Mouse (Mus musculus) cortical plate, adult 2 months (tissue): Measurements from ENCODE around the gene Slc29a2. TPM values are rescaled to one million over a fixed set of nuclear protein-coding genes. Genes with fewer than 3 reads are reported as not detected.
A peak's percentile ranks its signal among the peaks of the same experiment; 100 is the strongest.

Experiments used
- H3K27ac ChIP-seq: fragments of 200-500 bp; 2 replicates; pipeline ENCODE4 v1.5.1; 2012; ENCODE audit warnings: low read length, control low read depth, inconsistent platforms; ENCODE audit not compliant: insufficient read depth
- H3K4me1 ChIP-seq: fragments of 200-500 bp; 2 replicates; pipeline ENCODE4 v1.6.1; 2011; ENCODE audit warnings: low read length; ENCODE audit not compliant: control insufficient read depth, insufficient read depth
- H3K4me3 ChIP-seq: fragments of 200-500 bp; 2 replicates; pipeline ENCODE4 v1.5.1; 2011; ENCODE audit warnings: mild to moderate bottlenecking, low read length, control low read depth; ENCODE audit not compliant: insufficient read depth
- CTCF ChIP-seq: fragments of 200-500 bp; IDR thresholded peaks from 2 replicates; pipeline ENCODE4 v1.5.1; 2011; ENCODE audit warnings: mild to moderate bottlenecking, control low read depth, low read length; ENCODE audit not compliant: insufficient read depth; ENCODE audit errors: extremely low read depth
- POLR2A ChIP-seq: fragments of 200-500 bp; IDR thresholded peaks from 2 replicates; pipeline ENCODE4 v1.6.1; 2011; ENCODE audit warnings: mild to moderate bottlenecking, low read length, control low read depth; ENCODE audit not compliant: insufficient read depth; ENCODE audit errors: extremely low read depth
- polyA plus RNA-seq: library from polyadenylated mRNA; depleted of rRNA; stranded (reverse); fragments of >200 nt; gene quantifications from 2 replicates; pipeline ENCODE4 v1.2.3, GENCODE M21; 2012

Gene Slc29a2
- polyA plus RNA-seq, 1 experiment = 19.8 TPM

DNA sequence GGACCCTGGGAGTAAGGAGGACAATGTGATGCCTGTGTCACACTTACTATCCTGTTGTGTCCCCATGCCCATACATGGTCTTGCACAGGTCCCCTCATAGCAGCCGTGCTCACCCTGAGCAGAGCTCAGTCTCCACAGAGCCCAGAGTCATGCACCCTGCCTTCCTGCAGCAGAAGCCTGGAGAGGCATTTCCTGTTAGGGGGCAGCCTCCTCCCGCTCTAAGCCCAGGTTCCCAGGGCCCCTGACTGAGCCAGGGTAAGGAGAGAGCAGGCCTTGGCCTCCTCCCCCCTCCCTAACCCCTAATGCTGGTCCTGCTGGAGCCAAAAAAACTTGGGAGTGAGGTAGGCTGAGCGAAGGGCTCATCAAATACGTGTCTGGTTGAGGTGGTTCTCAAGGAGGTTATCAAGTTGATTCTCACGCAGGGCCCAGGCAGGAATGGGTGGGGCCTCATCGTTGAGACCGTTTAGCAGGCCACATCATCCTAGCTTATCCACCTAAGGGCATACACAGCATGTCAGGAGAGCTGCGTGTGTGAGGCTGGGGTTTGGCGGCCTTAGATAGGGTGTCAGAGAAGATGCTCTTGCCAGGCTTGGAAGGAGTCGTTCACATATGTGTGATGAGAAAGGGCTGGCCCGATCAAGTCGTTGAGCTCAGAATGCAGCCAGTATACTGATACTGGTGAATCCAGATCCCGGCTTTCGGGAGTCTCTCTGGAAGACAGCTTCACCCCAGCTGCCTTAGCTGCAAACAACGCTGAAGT is 43.6 kb downstream of the Slc29a2 start:
- TF ChIP-seq POLR2A (no peak), CTCF (no peak)
- no peaks in the 10 kb centered on the region for H3K4me1 ChIP-seq
- no peak overlapping the region for H3K4me3 ChIP-seq
- no peak overlapping the region for H3K27ac ChIP-seq

DNA sequence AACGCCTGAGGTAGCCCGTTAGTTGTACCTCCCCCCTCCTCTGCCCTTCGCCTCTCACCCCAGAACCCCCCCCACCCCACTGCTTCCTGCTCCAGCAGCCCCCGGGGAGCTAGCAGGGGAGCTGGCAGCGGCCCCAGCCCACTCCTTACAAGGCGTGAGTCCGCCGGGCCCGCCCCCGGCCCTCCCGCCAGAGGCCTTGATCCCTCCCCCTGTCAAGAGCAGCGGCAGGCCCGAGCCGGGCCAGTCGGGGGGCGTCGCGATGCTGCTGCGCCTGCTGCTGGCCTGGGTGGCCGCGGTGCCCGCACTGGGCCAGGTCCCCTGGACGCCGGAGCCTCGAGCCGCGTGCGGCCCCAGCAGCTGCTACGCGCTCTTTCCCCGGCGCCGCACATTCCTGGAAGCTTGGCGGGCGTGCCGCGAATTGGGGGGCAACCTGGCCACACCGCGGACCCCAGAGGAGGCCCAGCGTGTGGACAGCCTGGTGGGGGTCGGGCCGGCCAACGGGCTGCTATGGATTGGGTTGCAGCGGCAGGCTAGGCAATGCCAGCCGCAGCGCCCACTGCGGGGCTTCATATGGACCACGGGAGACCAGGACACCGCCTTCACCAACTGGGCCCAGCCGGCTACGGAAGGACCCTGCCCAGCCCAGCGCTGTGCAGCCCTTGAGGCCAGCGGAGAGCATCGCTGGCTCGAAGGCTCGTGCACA is 44.4 kb downstream of the Slc29a2 start, which contains the start of gene Cd248:
Gene Cd248, plus strand, starts transcription at position 212 of the 703 bp plus-strand sequence.
- TF ChIP-seq POLR2A = no peak
- no peak for TF ChIP-seq CTCF
- Histone ChIP-seq H3K4me3 (peak within 1 kb of the TSS; percentile 24), H3K27ac (no peak within 1 kb of the TSS), H3K4me1 (no peaks in the 10 kb centered on the region)

DNA sequence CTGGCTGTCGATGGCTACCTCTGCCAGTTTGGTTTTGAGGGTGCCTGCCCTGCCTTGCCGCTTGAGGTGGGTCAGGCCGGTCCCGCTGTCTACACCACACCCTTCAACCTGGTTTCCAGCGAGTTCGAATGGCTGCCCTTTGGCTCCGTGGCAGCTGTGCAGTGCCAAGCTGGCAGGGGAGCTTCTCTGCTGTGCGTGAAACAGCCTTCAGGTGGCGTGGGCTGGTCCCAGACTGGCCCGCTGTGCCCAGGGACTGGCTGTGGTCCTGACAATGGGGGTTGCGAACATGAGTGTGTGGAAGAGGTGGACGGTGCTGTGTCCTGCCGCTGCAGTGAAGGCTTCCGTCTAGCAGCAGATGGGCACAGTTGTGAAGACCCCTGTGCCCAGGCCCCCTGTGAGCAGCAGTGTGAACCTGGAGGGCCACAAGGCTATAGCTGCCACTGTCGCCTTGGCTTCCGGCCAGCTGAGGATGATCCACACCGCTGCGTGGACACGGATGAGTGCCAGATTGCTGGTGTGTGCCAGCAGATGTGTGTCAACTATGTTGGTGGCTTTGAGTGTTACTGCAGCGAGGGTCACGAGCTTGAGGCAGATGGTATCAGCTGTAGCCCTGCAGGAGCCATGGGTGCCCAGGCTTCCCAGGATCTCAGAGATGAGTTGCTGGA is 45.0 kb downstream of the Slc29a2 start:
- no peak overlapping the region for H3K27ac ChIP-seq

DNA sequence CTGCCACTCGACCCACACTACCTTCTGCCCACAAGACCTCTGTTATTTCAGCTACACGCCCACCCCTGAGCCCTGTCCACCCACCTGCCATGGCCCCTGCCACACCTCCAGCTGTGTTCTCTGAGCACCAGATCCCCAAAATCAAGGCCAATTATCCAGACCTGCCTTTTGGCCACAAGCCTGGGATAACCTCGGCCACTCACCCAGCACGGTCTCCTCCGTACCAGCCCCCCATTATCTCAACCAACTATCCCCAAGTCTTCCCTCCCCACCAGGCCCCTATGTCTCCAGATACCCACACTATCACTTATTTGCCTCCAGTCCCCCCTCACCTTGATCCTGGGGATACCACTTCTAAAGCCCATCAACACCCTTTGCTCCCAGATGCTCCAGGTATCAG is 45.8 kb downstream of the Slc29a2 start:
- Histone ChIP-seq H3K4me1 (no peaks in the 10 kb centered on the region), H3K27ac (no peak overlapping the region), H3K4me3 (no peak overlapping the region)
- no peak for TF ChIP-seq POLR2A
- TF ChIP-seq CTCF = no peak

More for the DNA sequence above, 45.0 kb downstream of the Slc29a2 start:
- Histone ChIP-seq H3K4me1 (no peaks in the 10 kb centered on the region), H3K4me3 (peak overlapping the region; percentile 24)
- TF ChIP-seq POLR2A = no peak
- no peak for TF ChIP-seq CTCF

DNA sequence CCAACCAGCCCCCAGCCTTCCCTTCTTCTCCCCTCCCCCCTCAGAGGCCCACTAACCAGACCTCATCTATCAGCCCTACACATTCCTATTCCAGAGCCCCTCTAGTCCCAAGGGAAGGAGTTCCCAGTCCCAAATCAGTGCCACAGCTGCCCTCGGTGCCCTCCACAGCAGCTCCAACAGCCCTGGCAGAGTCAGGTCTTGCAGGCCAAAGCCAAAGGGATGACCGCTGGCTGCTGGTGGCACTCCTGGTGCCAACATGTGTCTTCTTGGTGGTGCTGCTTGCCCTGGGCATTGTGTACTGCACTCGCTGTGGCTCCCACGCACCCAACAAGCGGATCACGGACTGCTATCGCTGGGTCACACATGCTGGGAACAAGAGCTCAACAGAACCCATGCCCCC is 46.3 kb downstream of the Slc29a2 start:
- TF ChIP-seq POLR2A = no peak
- no peak for TF ChIP-seq CTCF
- no peak overlapping the region for H3K27ac ChIP-seq
- H3K4me1 ChIP-seq = no peaks in the 10 kb centered on the region
- H3K4me3 ChIP-seq = no peak overlapping the region

DNA sequence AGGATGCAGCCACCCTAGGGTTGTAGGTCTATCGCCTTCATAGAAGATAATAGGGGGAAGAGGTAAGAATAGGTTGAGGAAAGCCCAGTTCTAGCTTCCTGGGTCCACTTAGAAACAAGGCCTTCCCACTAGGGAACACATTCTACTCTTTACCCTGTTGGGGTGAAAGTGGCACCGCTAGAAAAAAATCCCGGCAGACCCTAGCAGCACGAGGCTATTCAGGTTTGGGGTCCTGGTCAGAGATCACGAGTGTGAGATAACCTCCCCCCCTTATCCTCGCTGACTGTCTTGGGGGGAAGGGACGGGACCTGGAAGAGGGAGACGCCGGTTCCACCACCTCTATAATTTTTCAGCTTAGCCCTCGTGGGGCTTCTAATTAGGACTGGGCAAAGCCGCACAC is 47.4 kb downstream of the Slc29a2 start:
- Histone ChIP-seq H3K4me1 (no peaks in the 10 kb centered on the region), H3K4me3 (no peak overlapping the region; the same call in 1 of the 2 replicates), H3K27ac (no peak overlapping the region)
- TF ChIP-seq CTCF (no peak), POLR2A (no peak)

DNA sequence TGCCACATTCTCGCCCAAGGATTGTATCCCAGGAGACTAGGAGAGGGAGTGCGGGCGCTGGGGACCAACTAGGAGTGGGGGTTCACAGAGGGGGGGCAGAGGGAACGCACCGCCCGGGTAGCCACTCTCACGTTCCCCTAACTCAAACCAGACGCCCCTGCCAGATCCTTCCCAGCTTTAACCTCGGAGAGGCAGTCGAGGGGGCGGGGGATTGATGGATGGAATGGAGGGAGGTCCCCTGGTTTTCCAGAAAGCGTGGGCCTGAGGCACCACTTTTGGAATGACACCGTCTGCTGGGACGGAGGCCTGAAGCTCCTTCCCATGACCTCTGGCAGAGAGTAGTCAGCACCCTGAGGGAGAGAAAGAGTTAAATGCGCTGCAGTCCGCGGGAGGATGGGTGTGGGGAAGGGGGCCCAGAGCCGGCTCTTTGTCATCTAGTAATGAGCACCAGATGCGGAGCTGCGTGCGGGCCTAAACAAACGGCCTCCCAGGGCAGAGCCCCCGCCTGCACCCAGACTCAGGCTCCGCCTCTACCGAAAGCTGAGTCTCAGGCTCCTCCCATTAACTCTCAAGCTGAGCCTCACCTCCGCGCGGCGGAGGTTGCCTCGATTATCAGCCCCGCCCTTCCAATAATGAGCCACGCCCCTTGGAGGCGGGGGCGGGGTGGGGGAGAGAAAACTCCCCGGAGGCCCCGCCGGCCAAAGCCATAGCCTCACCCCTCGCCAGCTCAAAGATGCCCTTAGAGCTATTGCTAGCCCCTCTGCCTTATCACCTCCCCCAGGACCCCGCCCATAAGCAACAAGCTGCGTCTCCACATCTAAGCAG is 48.1 kb downstream of the Slc29a2 start:
- TF ChIP-seq CTCF (no peak), POLR2A (no peak)
- Histone ChIP-seq H3K4me3 (peak overlapping the region; percentile 34), H3K4me1 (no peaks in the 10 kb centered on the region), H3K27ac (no peak overlapping the region)

DNA sequence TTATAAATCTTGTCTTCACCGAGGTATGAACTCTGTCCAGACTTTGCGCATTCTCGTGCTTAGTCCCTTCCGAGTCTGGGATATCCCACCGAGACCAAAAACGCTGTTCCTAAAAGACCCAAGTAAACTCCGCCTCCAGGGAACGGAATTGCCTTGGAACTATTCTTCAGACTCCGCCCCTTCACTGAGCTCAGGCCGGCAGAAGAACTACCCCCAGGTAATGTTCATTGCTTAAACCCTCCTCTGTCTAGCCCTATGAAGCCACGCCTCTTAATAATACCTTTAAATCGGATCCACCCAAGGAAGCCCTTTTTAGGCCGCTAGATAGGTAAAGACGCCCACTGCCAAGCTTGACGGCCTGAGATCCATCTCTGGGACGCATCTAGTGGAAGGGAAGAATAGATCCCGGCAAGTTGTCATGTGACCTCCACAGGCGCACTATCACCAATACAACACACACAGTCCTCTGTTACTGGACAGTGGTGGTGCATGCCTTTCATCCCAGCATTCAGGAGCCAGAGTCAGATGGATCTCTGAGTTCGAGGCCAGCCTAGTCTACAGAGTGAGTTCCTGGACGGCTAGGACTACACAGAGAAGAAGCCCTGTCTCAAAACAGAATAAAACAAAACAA is 48.8 kb downstream of the Slc29a2 start:
- no peak overlapping the region for H3K27ac ChIP-seq

DNA sequence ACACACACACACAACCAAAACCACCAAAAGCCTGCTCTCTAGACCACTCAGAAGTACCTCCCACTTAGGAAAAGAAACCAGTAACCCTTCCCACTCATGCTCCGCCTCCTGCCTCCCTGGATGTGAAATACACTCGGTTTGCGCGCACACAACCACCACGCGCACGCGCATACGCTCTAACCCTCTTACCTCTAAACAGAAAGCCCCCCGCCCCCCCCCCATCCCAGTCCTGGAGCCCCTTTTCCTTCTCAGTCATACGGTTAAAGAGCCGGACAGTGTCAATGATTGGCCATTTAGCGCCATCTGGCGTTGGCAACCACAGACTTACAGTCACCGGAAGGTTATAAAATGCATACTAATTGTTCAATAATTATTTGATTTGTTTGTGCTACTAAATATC is 49.4 kb downstream of the Slc29a2 start:
- TF ChIP-seq CTCF (peak; percentile 51), POLR2A (no peak)
- H3K4me1 ChIP-seq = no peaks in the 10 kb centered on the region
- no peak overlapping the region for H3K4me3 ChIP-seq
- H3K27ac ChIP-seq = no peak overlapping the region

More for the DNA sequence above, 48.8 kb downstream of the Slc29a2 start:
- H3K4me3 ChIP-seq = peak overlapping the region; percentile 34
- TF ChIP-seq CTCF (no peak), POLR2A (no peak)
- H3K4me1 ChIP-seq = no peaks in the 10 kb centered on the region
